ENCODE assay signal across 9 mouse cellular contexts in genomic region chr15:58731952-58732642, GRCm38 (mm10).
DNase-seq lines count a peak whose midpoint lies in the region; ATAC-seq and TF ChIP-seq lines count a peak whose summit lies in the region.
"Had no signal": no experiment of that assay in that cellular context is flagged by ENCODE, and none has a peak within 500 bp of the region (broad histone marks: within the 10 kb centered on the region; RNA-seq: fewer than 3 reads in every experiment).

No protein-coding gene starts in this region.

- no peak for TF ChIP-seq EP300 in lung, postnatal 0 days (IDR thresholded peaks at IDR 0.05)

- DNase-seq in heart, adult 8-10 months (ENCODE audit: low spot score) = no peak
- DNase-seq in CD4-positive, CD25-positive, alpha-beta regulatory T cell, adult 2 months (ENCODE audit: low read depth, low spot score) = peak; percentile 80
- peak; percentile 75 for DNase-seq in limb, embryonic 11.5 days (ENCODE audit: low spot score)
- DNase-seq in natural killer cell, adult 2 months (ENCODE audit: low spot score in 2 of 2) = no peak
- DNase-seq in left cerebral cortex, adult 18-20 months (ENCODE audit: low spot score in 2 of 2) = no peak
- no peak for DNase-seq in lung, postnatal 0 days (ENCODE audit: low spot score)

- no peak overlapping the region for H3K9ac ChIP-seq in heart, embryonic 12.5 days
- H3K9ac ChIP-seq in embryonic facial prominence, embryonic 12.5 days = no peak overlapping the region
- no peak overlapping the region for H3K9ac ChIP-seq in limb, embryonic 11.5 days (ENCODE audit: low read length)
- no peak overlapping the region for H3K9ac ChIP-seq in lung, postnatal 0 days (replicated peaks; ENCODE audit: low read depth)
- H3K9ac ChIP-seq: lung, embryonic 15.5 days had no signal

- no peaks in the 10 kb centered on the region for H3K27me3 ChIP-seq in heart, embryonic 12.5 days (replicated peaks)
- H3K27me3 ChIP-seq in embryonic facial prominence, embryonic 12.5 days = no peaks in the 10 kb centered on the region
- no peaks in the 10 kb centered on the region for H3K27me3 ChIP-seq in limb, embryonic 11.5 days (ENCODE audit: control insufficient read depth, insufficient read depth, low read length)
- H3K27me3 ChIP-seq in lung, postnatal 0 days (replicated peaks; ENCODE audit: insufficient read depth, low read length) = no peaks in the 10 kb centered on the region
- H3K27me3 ChIP-seq: lung, embryonic 15.5 days had no signal

- no peak; the same call in 1 of the 2 replicates for ATAC-seq in heart, embryonic 12.5 days (ENCODE audit: insufficient number of reproducible peaks, low FRiP score)
- ATAC-seq in embryonic facial prominence, embryonic 12.5 days (ENCODE audit: insufficient number of reproducible peaks, insufficient read depth, low FRiP score, low TSS enrichment) = peak; percentile 49; the same call in 1 of the 2 replicates
- ATAC-seq in limb, embryonic 11.5 days (ENCODE audit: insufficient number of reproducible peaks, low FRiP score, low TSS enrichment, low read depth) = peak; percentile 82
- ATAC-seq in lung, postnatal 0 days = no peak

- 39% methylated on average over 13 of the region's 13 CpGs for WGBS in heart, embryonic 12.5 days
- 30% methylated on average over 13 of the region's 13 CpGs for WGBS in embryonic facial prominence, embryonic 12.5 days
- WGBS in limb, embryonic 11.5 days = 38% methylated on average over 13 of the region's 13 CpGs
- WGBS in lung, postnatal 0 days = 48% methylated on average over 13 of the region's 13 CpGs

- H3K4me2 ChIP-seq in heart, embryonic 12.5 days = peak overlapping the region; percentile 29
- no peak overlapping the region; the same call in 1 of the 2 replicates for H3K4me2 ChIP-seq in embryonic facial prominence, embryonic 12.5 days (replicated peaks)
- 0 out of 2 replicates have a peak overlapping the region, but pooled peaks have one; percentile 7 for H3K4me2 ChIP-seq in limb, embryonic 11.5 days (ENCODE audit: low read depth, severe bottlenecking)
- H3K4me2 ChIP-seq in lung, postnatal 0 days (replicated peaks; ENCODE audit: low read depth, low read length) = no peak overlapping the region
- H3K4me2 ChIP-seq: lung, embryonic 15.5 days had no signal

- no peaks in the 10 kb centered on the region for H3K36me3 ChIP-seq in heart, embryonic 12.5 days
- H3K36me3 ChIP-seq in embryonic facial prominence, embryonic 12.5 days = no peaks in the 10 kb centered on the region
- H3K36me3 ChIP-seq in limb, embryonic 11.5 days (ENCODE audit: control insufficient read depth, insufficient read depth, low read length) = no peaks in the 10 kb centered on the region
- H3K36me3 ChIP-seq in lung, postnatal 0 days (ENCODE audit: insufficient read depth, low read length) = no peaks in the 10 kb centered on the region
- H3K36me3 ChIP-seq: lung, embryonic 15.5 days had no signal

- H3K4me1 ChIP-seq in heart, embryonic 12.5 days (replicated peaks) = peaks cover 7% of the 10 kb centered on the region
- H3K4me1 ChIP-seq in embryonic facial prominence, embryonic 12.5 days = peaks cover 12% of the 10 kb centered on the region; the same call in 1 of the 2 replicates
- H3K4me1 ChIP-seq in limb, embryonic 11.5 days (ENCODE audit: control insufficient read depth, insufficient read depth, low read length) = 0 out of 2 replicates have a peak, but pooled peaks cover 5% of the 10 kb centered on the region
- H3K4me1 ChIP-seq in lung, postnatal 0 days (ENCODE audit: insufficient read depth, low read depth, low read length) = no peaks in the 10 kb centered on the region
- H3K4me1 ChIP-seq: lung, embryonic 15.5 days had no signal

- H3K27ac ChIP-seq in heart, embryonic 12.5 days (ENCODE audit: poor library complexity, severe bottlenecking) = no peak overlapping the region
- H3K27ac ChIP-seq in embryonic facial prominence, embryonic 12.5 days = peak overlapping the region; percentile 72
- no peak overlapping the region; the same call in 1 of the 2 replicates for H3K27ac ChIP-seq in limb, embryonic 11.5 days (replicated peaks; ENCODE audit: low read depth, low read length)
- no peak overlapping the region for H3K27ac ChIP-seq in lung, postnatal 0 days (ENCODE audit: low read length)
- H3K27ac ChIP-seq: lung, embryonic 15.5 days had no signal

- no peak for TF ChIP-seq CTCF in lung, postnatal 0 days (IDR thresholded peaks at IDR 0.05)

- no peak overlapping the region for H3K4me3 ChIP-seq in heart, embryonic 12.5 days
- no peak overlapping the region for H3K4me3 ChIP-seq in embryonic facial prominence, embryonic 12.5 days
- no peak overlapping the region for H3K4me3 ChIP-seq in limb, embryonic 11.5 days (ENCODE audit: low read depth, low read length)
- H3K4me3 ChIP-seq in lung, postnatal 0 days (ENCODE audit: low read depth, low read length) = no peak overlapping the region
- H3K4me3 ChIP-seq: lung, embryonic 15.5 days had no signal

- H3K9me3 ChIP-seq in heart, embryonic 12.5 days (replicated peaks) = no peaks in the 10 kb centered on the region
- H3K9me3 ChIP-seq in embryonic facial prominence, embryonic 12.5 days = no peaks in the 10 kb centered on the region
- no peaks in the 10 kb centered on the region for H3K9me3 ChIP-seq in limb, embryonic 11.5 days (ENCODE audit: control insufficient read depth, low read length)
- no peaks in the 10 kb centered on the region for H3K9me3 ChIP-seq in lung, postnatal 0 days (ENCODE audit: low read length)
- H3K9me3 ChIP-seq: lung, embryonic 15.5 days had no signal

Comparison
In these comparisons a context has a peak if more than half of its experiments do, and no peak if none do; other contexts are left out.
1. ATAC-seq: peak in embryonic facial prominence, embryonic 12.5 days (single experiment) and limb, embryonic 11.5 days (single experiment); none in heart, embryonic 12.5 days (single experiment) and lung, postnatal 0 days (single experiment).
2. H3K4me2 ChIP-seq: peak in heart, embryonic 12.5 days (single experiment) and limb, embryonic 11.5 days (single experiment); none in embryonic facial prominence, embryonic 12.5 days (single experiment) and lung, postnatal 0 days (single experiment).
3. DNase-seq: peak in CD4-positive, CD25-positive, alpha-beta regulatory T cell, adult 2 months (single experiment) and limb, embryonic 11.5 days (single experiment); none in heart, adult 8-10 months (single experiment), natural killer cell, adult 2 months (0 of 2), left cerebral cortex, adult 18-20 months (0 of 2) and lung, postnatal 0 days (single experiment).